Mouse (Mus musculus) midbrain, embryonic 16.5 days (tissue): Measurements from ENCODE around the gene Krt71. TPM values are rescaled to one million over a fixed set of nuclear protein-coding genes. Genes with fewer than 3 reads are reported as not detected.

Experiments
- ATAC-seq: fragments of 200-750 bp; cut with Nextera tagmentation; 2 replicates; pipeline ENCODE4 v1.8.0; 2017; ENCODE audit warnings: moderate TSS enrichment
- H3K27ac ChIP-seq: fragments of 300-500 bp; sonication (generic); 2 replicates; pipeline ENCODE4 v1.5.1; 2014; ENCODE audit warnings: mild to moderate bottlenecking, low read length, mixed read lengths
- H3K27me3 ChIP-seq: fragments of 300-500 bp; sonication (generic); 2 replicates; pipeline ENCODE4 v1.6.1; 2014; ENCODE audit warnings: low read depth, low read length, mixed read lengths; ENCODE audit not compliant: control insufficient read depth, insufficient read depth
- H3K36me3 ChIP-seq: fragments of 300-500 bp; sonication (generic); 2 replicates; pipeline ENCODE4 v1.6.1; 2014; ENCODE audit warnings: mild to moderate bottlenecking, low read length, moderate library complexity, mixed read lengths; ENCODE audit not compliant: control insufficient read depth, insufficient read depth
- H3K4me1 ChIP-seq: fragments of 300-500 bp; sonication (generic); 2 replicates; pipeline ENCODE4 v1.6.1; 2014; ENCODE audit warnings: mild to moderate bottlenecking, low read length, mixed read lengths; ENCODE audit not compliant: control insufficient read depth, insufficient read depth
- H3K4me2 ChIP-seq: fragments of 300-500 bp; sonication (generic); 2 replicates; pipeline ENCODE4 v1.6.1; 2014; ENCODE audit warnings: mild to moderate bottlenecking, low read length, mixed read lengths
- H3K4me3 ChIP-seq: fragments of 300-500 bp; sonication (generic); 2 replicates; pipeline ENCODE4 v1.5.1; 2014; ENCODE audit warnings: low read depth, mild to moderate bottlenecking, low read length, moderate library complexity, mixed read lengths
- H3K9ac ChIP-seq: fragments of 300-500 bp; sonication (generic); 2 replicates; pipeline ENCODE4 v1.6.1; 2014; ENCODE audit warnings: low read depth, low read length, mixed read lengths
- H3K9me3 ChIP-seq: fragments of 300-500 bp; sonication (generic); replicated peaks from 2 replicates; pipeline ENCODE4 v1.6.1; 2014; ENCODE audit warnings: mild to moderate bottlenecking, low read length, mixed read lengths; ENCODE audit not compliant: control insufficient read depth, poor library complexity, severe bottlenecking
- WGBS: fragments of 180-500 bp; shearing (Covaris S2); extraction: QIAGEN DNeasy Blood & Tissue Kit; methylation state at CpG from one replicate; pipeline ENCODE4 v1.1.7; 2014; 5-methylcytosine and 5-hydroxymethylcytosine counted together
- polyA plus RNA-seq: library from polyadenylated mRNA; unstranded; fragments of >200 nt; fragmentation: Nextera tagmentation; extraction: Ambion mirVana; gene quantifications from 2 replicates; pipeline ENCODE4 v1.2.1, GENCODE M21; 2015

The Krt71 gene
- polyA plus RNA-seq, 1 experiment from 2014 or later: 0.21 TPM

- no peaks in the 10 kb centered on the region for H3K27me3 ChIP-seq
- no peak for ATAC-seq
- 78% methylated on average over 5 of the region's 5 CpGs for WGBS
- H3K36me3 ChIP-seq: no peaks in the 10 kb centered on the region
- H3K9ac ChIP-seq: no peak overlapping the region
- H3K4me3 ChIP-seq: no peak overlapping the region
- H3K4me2 ChIP-seq: no peak overlapping the region
- no peaks in the 10 kb centered on the region for H3K9me3 ChIP-seq
- H3K4me1 ChIP-seq: no peaks in the 10 kb centered on the region
- H3K27ac ChIP-seq: no peak overlapping the region
Measured at GRCm38 (mm10) chr15:101724686-101725085, 18.2 kb downstream of the Krt71 start.

- WGBS: 69% methylated on average over 3 of the region's 3 CpGs
- H3K36me3 ChIP-seq: no peaks in the 10 kb centered on the region
- H3K9ac ChIP-seq: no peak overlapping the region
- no peak for ATAC-seq
- H3K27me3 ChIP-seq: no peaks in the 10 kb centered on the region
- H3K4me1 ChIP-seq: no peaks in the 10 kb centered on the region
- H3K4me3 ChIP-seq: no peak overlapping the region
- H3K27ac ChIP-seq: no peak overlapping the region
- no peak overlapping the region for H3K4me2 ChIP-seq
- H3K9me3 ChIP-seq: no peaks in the 10 kb centered on the region
Measured at GRCm38 (mm10) chr15:101715831-101716230, 27.1 kb downstream of the Krt71 start.

- H3K36me3 ChIP-seq: no peaks in the 10 kb centered on the region
- 88% methylated on average over 5 of the region's 5 CpGs for WGBS
- H3K27ac ChIP-seq: no peak overlapping the region
- no peaks in the 10 kb centered on the region for H3K27me3 ChIP-seq
- no peaks in the 10 kb centered on the region for H3K4me1 ChIP-seq
- no peak for ATAC-seq
- H3K9me3 ChIP-seq: no peaks in the 10 kb centered on the region
- no peak overlapping the region for H3K4me3 ChIP-seq
- no peak overlapping the region for H3K9ac ChIP-seq
- no peak overlapping the region for H3K4me2 ChIP-seq
Measured at GRCm38 (mm10) chr15:101714356-101714755, 28.6 kb downstream of the Krt71 start.

GRCm38 (mm10) chr15:101713731-101714130 is 29.2 kb downstream of the Krt71 start:
- H3K4me1 ChIP-seq: no peaks in the 10 kb centered on the region
- ATAC-seq: no peak
- H3K9me3 ChIP-seq: no peaks in the 10 kb centered on the region
- no peak overlapping the region for H3K27ac ChIP-seq
- H3K36me3 ChIP-seq: no peaks in the 10 kb centered on the region
- no peak overlapping the region for H3K9ac ChIP-seq
- no peak overlapping the region for H3K4me2 ChIP-seq
- no peaks in the 10 kb centered on the region for H3K27me3 ChIP-seq
- 71% methylated on average over 8 of the region's 8 CpGs for WGBS
- H3K4me3 ChIP-seq: no peak overlapping the region

- no peak for ATAC-seq
- 82% methylated on average over 13 of the region's 13 CpGs for WGBS
- no peaks in the 10 kb centered on the region for H3K27me3 ChIP-seq
- H3K4me2 ChIP-seq: no peak within 1 kb of the TSS
- H3K27ac ChIP-seq: no peak within 1 kb of the TSS
- no peaks in the 10 kb centered on the region for H3K4me1 ChIP-seq
- no peaks in the 10 kb centered on the region for H3K9me3 ChIP-seq
- no peak within 1 kb of the TSS for H3K9ac ChIP-seq
- H3K4me3 ChIP-seq: no peak within 1 kb of the TSS
- H3K36me3 ChIP-seq: no peaks in the 10 kb centered on the region
Measured at GRCm38 (mm10) chr15:101712720-101713119, 30.2 kb downstream of the Krt71 start, which contains the start of gene Krt5. Gene Krt5 (minus strand): TSS chr15:101712898.

GRCm38 (mm10) chr15:101708683-101709082 is 34.2 kb downstream of the Krt71 start:
- Histone ChIP-seq H3K4me1 (no peaks in the 10 kb centered on the region), H3K27me3 (no peaks in the 10 kb centered on the region), H3K27ac (no peak overlapping the region), H3K9ac (no peak overlapping the region), H3K9me3 (no peaks in the 10 kb centered on the region), H3K4me2 (no peak overlapping the region), H3K36me3 (no peaks in the 10 kb centered on the region), H3K4me3 (no peak overlapping the region)
- WGBS: 70% methylated on average over 11 of the region's 11 CpGs
- no peak for ATAC-seq

GRCm38 (mm10) chr15:101707454-101707853 is 35.5 kb downstream of the Krt71 start:
- Histone ChIP-seq H3K36me3 (no peaks in the 10 kb centered on the region), H3K9me3 (no peaks in the 10 kb centered on the region), H3K4me3 (no peak overlapping the region), H3K4me2 (no peak overlapping the region), H3K4me1 (no peaks in the 10 kb centered on the region), H3K9ac (no peak overlapping the region), H3K27ac (no peak overlapping the region), H3K27me3 (no peaks in the 10 kb centered on the region)
- no peak for ATAC-seq
- WGBS: 92% methylated on average over 9 of the region's 9 CpGs

- 74% methylated on average over 4 of the region's 4 CpGs for WGBS
Measured at GRCm38 (mm10) chr15:101704066-101704465, 38.8 kb downstream of the Krt71 start.

GRCm38 (mm10) chr15:101702380-101702779 is 40.5 kb downstream of the Krt71 start:
- no peak overlapping the region for H3K27ac ChIP-seq
- H3K36me3 ChIP-seq: no peaks in the 10 kb centered on the region
- H3K4me3 ChIP-seq: no peak overlapping the region
- no peaks in the 10 kb centered on the region for H3K27me3 ChIP-seq
- H3K4me1 ChIP-seq: no peaks in the 10 kb centered on the region
- H3K9ac ChIP-seq: no peak overlapping the region
- H3K4me2 ChIP-seq: no peak overlapping the region
- 13% methylated on average over 2 of the region's 2 CpGs for WGBS
- H3K9me3 ChIP-seq: no peaks in the 10 kb centered on the region
- ATAC-seq: no peak

More at GRCm38 (mm10) chr15:101704066-101704465, 38.8 kb downstream of the Krt71 start:
- Histone ChIP-seq H3K9me3 (no peaks in the 10 kb centered on the region), H3K4me1 (no peaks in the 10 kb centered on the region), H3K36me3 (no peaks in the 10 kb centered on the region), H3K4me3 (no peak overlapping the region), H3K9ac (no peak overlapping the region), H3K27ac (no peak overlapping the region), H3K4me2 (no peak overlapping the region), H3K27me3 (no peaks in the 10 kb centered on the region)
- no peak for ATAC-seq
